Mouse (Mus musculus) heart, embryonic 11.5 days (tissue): Measurements from ENCODE around the gene Olfr623. TPM values are rescaled to one million over a fixed set of nuclear protein-coding genes. Genes with fewer than 3 reads are reported as not detected.

Source experiments
- ATAC-seq: fragments of 200-750 bp; cut with Nextera tagmentation; replicated peaks from 2 replicates; pipeline ENCODE4 v1.8.0; 2017; ENCODE audit warnings: moderate library complexity; ENCODE audit not compliant: insufficient number of reproducible peaks, low FRiP score, low TSS enrichment
- H3K27ac ChIP-seq: fragments of 300-500 bp; sonication (generic); 2 replicates; pipeline ENCODE4 v1.5.1; 2014; ENCODE audit warnings: mild to moderate bottlenecking, low read depth, low read length
- H3K27me3 ChIP-seq: fragments of 300-500 bp; sonication (generic); 2 replicates; pipeline ENCODE4 v1.6.1; 2014; ENCODE audit warnings: mild to moderate bottlenecking, low read length, mixed read lengths; ENCODE audit not compliant: control insufficient read depth, insufficient read depth
- H3K36me3 ChIP-seq: fragments of 300-500 bp; sonication (generic); 2 replicates; pipeline ENCODE4 v1.6.1; 2014; ENCODE audit warnings: mild to moderate bottlenecking, low read length, moderate library complexity, mixed read lengths; ENCODE audit not compliant: control insufficient read depth, insufficient read depth
- H3K4me1 ChIP-seq: fragments of 300-500 bp; sonication (generic); 2 replicates; pipeline ENCODE4 v1.6.1; 2014; ENCODE audit warnings: low read length; ENCODE audit not compliant: control insufficient read depth, insufficient read depth
- H3K4me2 ChIP-seq: fragments of 300-500 bp; sonication (generic); 2 replicates; pipeline ENCODE4 v1.6.1; 2014; ENCODE audit warnings: mild to moderate bottlenecking, moderate library complexity
- H3K4me3 ChIP-seq: fragments of 300-500 bp; sonication (generic); 2 replicates; pipeline ENCODE4 v1.5.1; 2014; ENCODE audit warnings: low read depth, low read length
- H3K9ac ChIP-seq: fragments of 300-500 bp; sonication (generic); 2 replicates; pipeline ENCODE4 v1.6.1; 2014; ENCODE audit warnings: mild to moderate bottlenecking, low read depth, low read length, moderate library complexity
- H3K9me3 ChIP-seq: fragments of 300-500 bp; sonication (generic); replicated peaks from 2 replicates; pipeline ENCODE4 v1.6.1; 2016; ENCODE audit warnings: low read length; ENCODE audit not compliant: control insufficient read depth
- WGBS: fragments of 180-500 bp; shearing (Covaris S2); extraction: QIAGEN DNeasy Blood & Tissue Kit; methylation state at CpG from one replicate; pipeline ENCODE4 v1.1.7; 2014; ENCODE audit not compliant: insufficient replicate concordance; 5-methylcytosine and 5-hydroxymethylcytosine counted together
- polyA plus RNA-seq: library from polyadenylated mRNA; unstranded; fragments of >200 nt; fragmentation: Nextera tagmentation; extraction: Ambion mirVana; gene quantifications from 2 replicates; pipeline ENCODE4 v1.2.1, GENCODE M21; 2014

Gene Olfr623
- not detected in 2 replicates for polyA plus RNA-seq

DNA sequence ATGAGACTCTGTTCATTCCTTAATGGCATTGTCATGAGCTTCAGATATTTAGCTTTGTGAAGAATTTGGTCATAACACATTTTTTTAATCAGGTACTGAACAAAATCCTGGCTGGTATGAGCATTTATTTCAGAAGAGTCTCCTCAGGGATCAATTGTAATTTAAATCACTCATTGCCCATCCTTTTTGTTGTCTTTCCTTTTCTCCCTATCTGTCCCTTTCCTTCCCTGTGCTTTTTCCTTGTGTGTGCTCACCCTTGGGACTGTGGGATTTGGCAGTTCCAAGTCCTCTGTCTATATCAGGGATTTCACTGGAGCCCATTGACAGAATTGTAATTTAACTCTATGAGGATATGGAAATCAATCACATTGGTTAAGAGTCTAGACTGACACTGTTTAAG, at the start of gene Olfr623:
TSS of gene Olfr623 (minus strand) at position 101 of the 400 bp plus-strand sequence.
- no peak within 1 kb of the TSS for H3K4me2 ChIP-seq
- ATAC-seq: no peak
- no peak within 1 kb of the TSS for H3K27ac ChIP-seq
- no peaks in the 10 kb centered on the region for H3K36me3 ChIP-seq
- H3K9ac ChIP-seq: no peak within 1 kb of the TSS
- H3K4me3 ChIP-seq: no peak within 1 kb of the TSS
- H3K27me3 ChIP-seq: no peaks in the 10 kb centered on the region
- H3K9me3 ChIP-seq: no peaks in the 10 kb centered on the region
- H3K4me1 ChIP-seq: no peaks in the 10 kb centered on the region

DNA sequence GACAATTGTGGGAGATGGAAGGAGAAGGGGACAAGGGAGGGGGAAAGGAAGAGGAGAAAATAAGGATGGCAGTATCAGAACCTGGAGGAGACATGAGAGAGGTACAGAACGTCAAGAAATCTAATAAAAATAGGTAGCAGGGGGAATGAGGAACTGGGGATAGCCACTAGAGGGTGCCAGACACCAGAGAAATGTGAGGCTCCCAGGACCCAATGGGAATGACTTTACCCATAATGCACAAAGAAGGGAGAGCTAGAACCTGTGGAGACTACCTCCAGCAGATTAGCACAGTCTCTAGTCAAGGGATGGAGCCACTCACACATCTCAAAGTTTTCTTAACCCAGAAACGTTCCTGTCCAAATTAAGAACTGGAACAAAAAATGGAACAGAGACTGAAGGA, 48.5 kb upstream of the Olfr623 start:
- Histone ChIP-seq H3K4me3 (no peak overlapping the region), H3K36me3 (no peaks in the 10 kb centered on the region), H3K27me3 (no peaks in the 10 kb centered on the region), H3K4me1 (no peaks in the 10 kb centered on the region), H3K4me2 (no peak overlapping the region), H3K27ac (no peak overlapping the region), H3K9ac (no peak overlapping the region), H3K9me3 (no peaks in the 10 kb centered on the region)
- ATAC-seq: no peak
- WGBS: 28% methylated on average over 2 of the region's 2 CpGs

- WGBS: 83% methylated on average over 4 of the region's 4 CpGs
- Histone ChIP-seq H3K27me3 (no peaks in the 10 kb centered on the region), H3K9me3 (no peaks in the 10 kb centered on the region), H3K36me3 (no peaks in the 10 kb centered on the region), H3K9ac (no peak overlapping the region), H3K27ac (no peak overlapping the region), H3K4me1 (no peaks in the 10 kb centered on the region), H3K4me2 (no peak overlapping the region), H3K4me3 (no peak overlapping the region)
- no peak for ATAC-seq
Observed at GRCm38 (mm10) chr7:103699469-103699868, 36.0 kb upstream of the Olfr623 start.

DNA sequence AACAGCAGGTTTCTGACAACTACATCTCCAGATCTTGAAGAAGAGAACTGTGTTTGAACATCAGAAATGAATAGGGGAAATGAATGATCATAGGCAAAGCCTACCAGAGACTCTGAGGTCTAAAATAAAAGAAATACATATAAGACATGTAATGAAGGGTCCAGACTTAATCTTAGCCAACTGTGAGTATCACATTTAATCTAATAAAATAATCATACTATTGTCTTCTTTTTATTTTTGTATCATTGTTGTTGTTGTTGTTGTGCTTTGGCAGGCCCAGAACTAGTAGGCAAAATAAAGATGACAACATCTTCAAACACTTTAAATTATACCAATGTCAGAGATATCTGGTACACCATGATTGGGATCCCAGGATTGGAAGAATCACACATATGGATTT, 18.9 kb upstream of the Olfr623 start, which contains the start of gene Olfr625-ps1:
TSS of gene Olfr625-ps1 (plus strand) at position 301 of the 400 bp plus-strand sequence.
- Histone ChIP-seq H3K4me1 (no peaks in the 10 kb centered on the region), H3K9ac (no peak within 1 kb of the TSS), H3K4me2 (no peak within 1 kb of the TSS), H3K27me3 (no peaks in the 10 kb centered on the region), H3K4me3 (no peak within 1 kb of the TSS), H3K36me3 (no peaks in the 10 kb centered on the region), H3K9me3 (no peaks in the 10 kb centered on the region), H3K27ac (no peak within 1 kb of the TSS)
- ATAC-seq: no peak

DNA sequence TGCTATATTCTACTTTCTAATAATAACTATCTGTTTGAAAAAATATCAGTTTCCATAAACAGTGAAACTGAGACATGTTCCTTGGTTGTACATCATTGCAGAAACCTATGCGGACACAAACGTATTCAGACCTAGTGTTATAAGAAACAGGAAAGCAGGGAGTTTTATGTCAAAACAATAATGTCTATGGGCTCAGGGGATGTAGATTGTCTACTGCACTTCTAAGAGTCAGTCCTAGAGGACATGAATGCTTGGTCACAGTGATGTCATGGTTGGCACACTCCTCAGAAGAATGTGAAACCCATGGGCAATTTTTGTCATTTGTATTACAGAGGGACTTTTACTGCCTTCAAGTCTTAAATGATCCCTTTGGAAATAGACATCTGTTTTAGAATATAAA, 7.6 kb upstream of the Olfr623 start, which contains the start of gene Olfr624:
TSS of gene Olfr624 (minus strand) at position 101 of the 400 bp plus-strand sequence.
- H3K4me2 ChIP-seq: no peak within 1 kb of the TSS
- H3K27me3 ChIP-seq: no peaks in the 10 kb centered on the region
- WGBS: 79% methylated on average over 2 of the region's 2 CpGs

GRCm38 (mm10) chr7:103644070-103644469, 19.4 kb downstream of the Olfr623 start:
- WGBS: 79% methylated on average over 4 of the region's 4 CpGs

More for the DNA sequence above, 7.6 kb upstream of the Olfr623 start, which contains the start of gene Olfr624:
- Histone ChIP-seq H3K9me3 (no peaks in the 10 kb centered on the region), H3K4me1 (no peaks in the 10 kb centered on the region), H3K27ac (no peak within 1 kb of the TSS), H3K9ac (no peak within 1 kb of the TSS), H3K4me3 (no peak within 1 kb of the TSS), H3K36me3 (no peaks in the 10 kb centered on the region)
- no peak for ATAC-seq

GRCm38 (mm10) chr7:103642602-103643001, 20.9 kb downstream of the Olfr623 start, which contains the start of gene Olfr622:
Olfr622 (minus strand) TSS chr7:103642702.
- ATAC-seq: no peak
- Histone ChIP-seq H3K9me3 (no peaks in the 10 kb centered on the region), H3K36me3 (no peaks in the 10 kb centered on the region), H3K4me2 (no peak within 1 kb of the TSS), H3K4me3 (no peak within 1 kb of the TSS), H3K27ac (no peak within 1 kb of the TSS), H3K27me3 (no peaks in the 10 kb centered on the region), H3K9ac (no peak within 1 kb of the TSS), H3K4me1 (no peaks in the 10 kb centered on the region)
- WGBS: 78% methylated on average over 1 of the region's 1 CpGs

More at GRCm38 (mm10) chr7:103644070-103644469, 19.4 kb downstream of the Olfr623 start:
- Histone ChIP-seq H3K36me3 (no peaks in the 10 kb centered on the region), H3K9ac (no peak overlapping the region), H3K4me2 (no peak overlapping the region), H3K9me3 (no peaks in the 10 kb centered on the region), H3K4me1 (no peaks in the 10 kb centered on the region), H3K27ac (no peak overlapping the region), H3K27me3 (no peaks in the 10 kb centered on the region), H3K4me3 (no peak overlapping the region)
- ATAC-seq: no peak

- Histone ChIP-seq H3K9ac (no peak overlapping the region), H3K36me3 (no peaks in the 10 kb centered on the region), H3K4me2 (no peak overlapping the region), H3K27me3 (no peaks in the 10 kb centered on the region), H3K4me1 (no peaks in the 10 kb centered on the region), H3K4me3 (no peak overlapping the region), H3K9me3 (no peaks in the 10 kb centered on the region), H3K27ac (no peak overlapping the region)
- ATAC-seq: no peak
Observed at GRCm38 (mm10) chr7:103636795-103637194, 26.7 kb downstream of the Olfr623 start.

GRCm38 (mm10) chr7:103612434-103612833, 51.1 kb downstream of the Olfr623 start, which contains the start of gene Olfr620:
Olfr620 (minus strand) TSS chr7:103612534.
- Histone ChIP-seq H3K4me1 (no peaks in the 10 kb centered on the region), H3K27me3 (no peaks in the 10 kb centered on the region), H3K9ac (no peak within 1 kb of the TSS), H3K4me3 (no peak within 1 kb of the TSS), H3K27ac (no peak within 1 kb of the TSS), H3K36me3 (no peaks in the 10 kb centered on the region), H3K4me2 (no peak within 1 kb of the TSS), H3K9me3 (no peaks in the 10 kb centered on the region)
- ATAC-seq: no peak
- WGBS: 66% methylated on average over 2 of the region's 2 CpGs
